12 mouse cellular contexts compared by ENCODE assay signal in the genomic region with DNA sequence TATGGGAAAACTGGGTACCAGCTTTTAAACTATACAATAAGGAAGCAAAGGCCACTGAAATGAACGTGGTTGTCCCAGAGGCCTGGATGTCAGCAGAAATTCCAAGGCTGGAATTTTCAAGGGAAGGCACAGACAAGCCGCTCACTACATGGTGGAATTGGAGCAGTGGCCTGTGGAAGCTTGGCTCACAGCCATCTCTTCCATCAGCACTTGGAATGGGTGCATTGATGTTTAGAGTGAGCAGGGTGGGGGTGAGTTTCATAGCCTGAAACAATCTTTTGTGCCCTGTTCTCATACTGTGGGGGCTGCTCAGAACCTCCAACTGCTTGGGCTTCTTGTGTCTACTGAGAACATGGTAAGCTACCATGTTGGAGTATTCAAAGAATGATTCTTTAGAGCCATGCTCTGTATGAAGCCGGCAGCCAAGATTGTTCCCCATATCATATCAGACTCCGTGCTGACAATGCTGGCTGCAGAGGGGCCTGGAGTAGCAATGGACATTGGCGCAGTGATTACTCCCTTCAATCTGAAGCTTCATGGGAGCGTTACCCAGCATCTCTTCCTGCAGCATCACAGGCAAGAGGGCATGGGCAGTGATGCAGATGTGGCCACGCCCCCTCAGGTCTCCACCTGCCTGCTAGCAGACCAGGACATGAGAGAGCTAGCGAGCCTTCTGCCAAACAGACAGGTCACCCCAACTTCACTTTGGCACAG.
DNase-seq lines count a peak whose midpoint lies in the region; ATAC-seq lines count a peak whose summit lies in the region.
"Had no signal": no experiment of that assay in that cellular context is flagged by ENCODE, and none has a peak within 500 bp of the region (broad histone marks: within the 10 kb centered on the region; RNA-seq: fewer than 3 reads in every experiment).

No protein-coding gene starts in this region.

- 81% methylated on average over 8 of the region's 8 CpGs for WGBS in forebrain, embryonic 13.5 days
- 89% methylated on average over 8 of the region's 8 CpGs for WGBS in forebrain, embryonic 12.5 days
- 66% methylated on average over 8 of the region's 8 CpGs for WGBS in embryonic facial prominence, embryonic 14.5 days

- intact Hi-C loops in left cerebral cortex, postnatal 4 days (cut with DNase I) = no loop called here

- H3K9ac ChIP-seq in forebrain, embryonic 13.5 days = no peak overlapping the region
- no peak overlapping the region for H3K9ac ChIP-seq in forebrain, embryonic 12.5 days
- no peak overlapping the region for H3K9ac ChIP-seq in embryonic facial prominence, embryonic 14.5 days (ENCODE audit: low read depth, low read length)
- H3K9ac ChIP-seq: liver, embryonic 12.5 days had no signal

- H3K27me3 ChIP-seq in forebrain, embryonic 13.5 days = no peaks in the 10 kb centered on the region
- H3K27me3 ChIP-seq in forebrain, embryonic 12.5 days = no peaks in the 10 kb centered on the region
- no peaks in the 10 kb centered on the region for H3K27me3 ChIP-seq in embryonic facial prominence, embryonic 14.5 days (replicated peaks; ENCODE audit: control insufficient read depth, insufficient read depth, low read length)
- H3K27me3 ChIP-seq: liver, embryonic 12.5 days had no signal

- no peaks in the 10 kb centered on the region for H3K36me3 ChIP-seq in forebrain, embryonic 13.5 days (ENCODE audit: poor library complexity, severe bottlenecking)
- H3K36me3 ChIP-seq in forebrain, embryonic 12.5 days (replicated peaks) = no peaks in the 10 kb centered on the region
- H3K36me3 ChIP-seq in embryonic facial prominence, embryonic 14.5 days (ENCODE audit: control insufficient read depth, insufficient read depth, low read length) = no peaks in the 10 kb centered on the region
- H3K36me3 ChIP-seq: liver, embryonic 12.5 days had no signal

- no peak overlapping the region for H3K4me3 ChIP-seq in forebrain, embryonic 13.5 days
- no peak overlapping the region for H3K4me3 ChIP-seq in forebrain, embryonic 12.5 days (replicated peaks)
- no peak overlapping the region for H3K4me3 ChIP-seq in embryonic facial prominence, embryonic 14.5 days (ENCODE audit: low read depth, low read length)
- H3K4me3 ChIP-seq: liver, embryonic 12.5 days had no signal

- no peak overlapping the region for H3K27ac ChIP-seq in forebrain, embryonic 13.5 days
- no peak overlapping the region for H3K27ac ChIP-seq in forebrain, embryonic 12.5 days
- peak overlapping the region; percentile 17; the same call in 1 of the 2 replicates for H3K27ac ChIP-seq in embryonic facial prominence, embryonic 14.5 days (replicated peaks; ENCODE audit: low read depth, low read length)
- H3K27ac ChIP-seq: liver, embryonic 12.5 days had no signal

- H3K4me1 ChIP-seq in forebrain, embryonic 13.5 days = peaks cover 40% of the 10 kb centered on the region
- H3K4me1 ChIP-seq in forebrain, embryonic 12.5 days = peaks cover 19% of the 10 kb centered on the region
- H3K4me1 ChIP-seq in embryonic facial prominence, embryonic 14.5 days (ENCODE audit: control insufficient read depth, insufficient read depth, low read length) = peaks cover 8% of the 10 kb centered on the region; the same call in 1 of the 2 replicates
- H3K4me1 ChIP-seq: liver, embryonic 12.5 days had no signal

- ATAC-seq in forebrain, embryonic 13.5 days = peak; percentile 65
- ATAC-seq in forebrain, embryonic 12.5 days (ENCODE audit: low FRiP score) = no peak
- ATAC-seq in embryonic facial prominence, embryonic 14.5 days (ENCODE audit: low read depth) = peak; percentile 20; the same call in 1 of the 2 replicates
- ATAC-seq: liver, embryonic 12.5 days; midbrain, embryonic 16.5 days had no signal

- H3K9me3 ChIP-seq in forebrain, embryonic 13.5 days (replicated peaks) = no peaks in the 10 kb centered on the region
- H3K9me3 ChIP-seq in forebrain, embryonic 12.5 days = no peaks in the 10 kb centered on the region
- no peaks in the 10 kb centered on the region for H3K9me3 ChIP-seq in embryonic facial prominence, embryonic 14.5 days (ENCODE audit: control insufficient read depth, low read length)
- H3K9me3 ChIP-seq: liver, embryonic 12.5 days had no signal

- DNase-seq in left cerebral cortex, postnatal 4 days = peak; percentile 29
- DNase-seq in left cerebral cortex, adult 18-20 months (ENCODE audit: low spot score in 2 of 2) = no peak
- peak; percentile 73 for DNase-seq in embryonic facial prominence, embryonic 14.5 days (ENCODE audit: low spot score)
- DNase-seq in lung, postnatal 36 days = peak; percentile 42
- DNase-seq in spleen, adult 18-20 months = no peak
- DNase-seq in urinary bladder, postnatal 14 days (ENCODE audit: low spot score) = no peak
- DNase-seq: embryo, embryonic 11 days; layer of hippocampus, adult 9-11 months had no signal

- no peak overlapping the region for H3K4me2 ChIP-seq in forebrain, embryonic 13.5 days
- no peak overlapping the region for H3K4me2 ChIP-seq in forebrain, embryonic 12.5 days
- H3K4me2 ChIP-seq in embryonic facial prominence, embryonic 14.5 days (ENCODE audit: low read depth, low read length) = no peak overlapping the region
- H3K4me2 ChIP-seq: liver, embryonic 12.5 days had no signal

Comparison
In these comparisons a context has a peak if more than half of its experiments do, and no peak if none do; other contexts are left out.
1. DNase-seq: peak in left cerebral cortex, postnatal 4 days (single experiment), embryonic facial prominence, embryonic 14.5 days (single experiment) and lung, postnatal 36 days (single experiment); none in left cerebral cortex, adult 18-20 months (0 of 2), spleen, adult 18-20 months (0 of 2) and urinary bladder, postnatal 14 days (single experiment).